Mouse (Mus musculus) small intestine, adult 2 months (tissue): ENCODE measurements around the gene Gabbr2.

Experiments used
- CTCF ChIP-seq: fragments of 200-500 bp; IDR thresholded peaks from 2 replicates; pipeline ENCODE4 v1.5.1; 2012; ENCODE audit warnings: low read depth, mild to moderate bottlenecking, control low read depth, inconsistent platforms, low read length, moderate library complexity, mixed read lengths; ENCODE audit not compliant: insufficient replicate concordance, insufficient read length; ENCODE audit errors: extremely low read depth
- POLR2A ChIP-seq: fragments of 200-500 bp; IDR thresholded peaks from 2 replicates; pipeline ENCODE4 v1.6.1; 2012; ENCODE audit warnings: low read depth, mild to moderate bottlenecking, control low read depth, inconsistent platforms, low read length, moderate library complexity

DNA sequence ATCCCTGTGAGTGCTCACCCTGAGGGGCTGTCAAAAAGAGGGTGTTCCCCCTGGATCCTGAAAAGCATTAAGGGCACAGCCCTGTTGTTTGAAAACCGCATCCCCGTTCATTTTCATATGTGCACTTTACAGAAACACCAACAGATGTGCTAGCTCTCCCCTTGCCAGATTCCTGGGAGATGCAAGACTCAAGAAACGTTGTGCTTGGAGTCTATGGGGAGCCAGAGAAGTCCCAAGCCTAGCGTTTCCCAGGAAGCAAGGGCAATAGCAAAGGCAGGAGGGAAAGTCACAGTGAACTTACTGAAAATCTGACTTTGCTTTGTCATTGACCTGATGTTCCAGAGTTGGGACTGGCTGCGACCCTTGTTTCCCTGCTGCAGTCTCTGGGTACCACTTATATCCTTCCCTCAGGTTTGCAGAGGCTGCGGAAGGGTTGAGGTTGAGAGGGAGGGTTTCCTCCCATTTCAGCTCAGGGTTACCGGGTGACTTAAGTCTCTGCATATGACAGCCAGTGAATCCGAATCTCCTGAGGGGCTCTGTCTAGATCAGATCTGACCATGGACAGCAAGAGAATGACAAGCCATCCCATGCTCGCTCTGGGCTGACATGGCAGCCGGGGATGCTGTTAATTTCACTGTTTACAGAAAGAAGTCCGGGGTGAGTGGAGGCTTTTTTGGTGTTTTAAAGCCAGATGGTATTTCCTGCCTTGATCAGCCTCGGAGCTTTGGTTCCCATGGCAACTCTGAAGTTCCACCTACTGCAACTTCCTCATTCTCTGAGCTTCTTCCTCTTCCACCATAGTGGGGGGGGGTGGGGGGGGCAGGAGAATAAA lies 18.9 kb upstream of the Gabbr2 start:
- TF ChIP-seq CTCF, result no peak
- TF ChIP-seq POLR2A, result no peak
